Mouse (Mus musculus) skeletal muscle tissue, adult 2 months (tissue): ENCODE measurements around the gene 1810055G02Rik.

Experiments
- DNase-seq: peaks from one replicate; pipeline ENCODE4 v3.0.0-alpha.2; 2012; ENCODE audit warnings: low read depth, low spot score

1810055G02Rik gene

GRCm38 (mm10) chr19:3708078-3709012 lies at the start of gene 1810055G02Rik:
Gene 1810055G02Rik (plus strand): TSS chr19:3708293.
- DNase-seq, result peak; percentile 99

GRCm38 (mm10) chr19:3665510-3665909 lies 42.6 kb upstream of the 1810055G02Rik start:
- DNase-seq, result no peak

- DNase-seq, result no peak
Measured at GRCm38 (mm10) chr19:3666632-3667031, 41.5 kb upstream of the 1810055G02Rik start.

- DNase-seq, result no peak
Measured at GRCm38 (mm10) chr19:3667155-3667895, 40.8 kb upstream of the 1810055G02Rik start.

- no peak for DNase-seq
Measured at GRCm38 (mm10) chr19:3667979-3668378, 40.1 kb upstream of the 1810055G02Rik start.

- no peak for DNase-seq
Measured at GRCm38 (mm10) chr19:3668551-3668950, 39.5 kb upstream of the 1810055G02Rik start.

- DNase-seq, result no peak
Measured at GRCm38 (mm10) chr19:3669100-3669499, 39.0 kb upstream of the 1810055G02Rik start.

- DNase-seq, result no peak
Measured at GRCm38 (mm10) chr19:3673149-3673548, 34.9 kb upstream of the 1810055G02Rik start.

- peak; percentile 62 for DNase-seq
Measured at GRCm38 (mm10) chr19:3674122-3674855, 33.8 kb upstream of the 1810055G02Rik start.

- no peak for DNase-seq
Measured at GRCm38 (mm10) chr19:3680732-3681131, 27.4 kb upstream of the 1810055G02Rik start.

- DNase-seq, result peak; percentile 87
Measured at GRCm38 (mm10) chr19:3681310-3681934, 26.7 kb upstream of the 1810055G02Rik start.

GRCm38 (mm10) chr19:3684414-3684813 lies 23.7 kb upstream of the 1810055G02Rik start:
- no peak for DNase-seq

- no peak for DNase-seq
Measured at GRCm38 (mm10) chr19:3684957-3685580, 23.0 kb upstream of the 1810055G02Rik start.

- no peak for DNase-seq
Measured at GRCm38 (mm10) chr19:3685611-3686214, 22.4 kb upstream of the 1810055G02Rik start.

- DNase-seq, result no peak
Measured at GRCm38 (mm10) chr19:3686215-3686894, 21.7 kb upstream of the 1810055G02Rik start, which contains the start of gene Lrp5. Gene Lrp5 (minus strand): TSS chr19:3686564.

- DNase-seq, result no peak
Measured at GRCm38 (mm10) chr19:3687676-3688171, 20.4 kb upstream of the 1810055G02Rik start.

- DNase-seq, result peak; percentile 77
Measured at GRCm38 (mm10) chr19:3691337-3691736, 16.8 kb upstream of the 1810055G02Rik start.

GRCm38 (mm10) chr19:3692414-3693145 lies 15.5 kb upstream of the 1810055G02Rik start:
- no peak for DNase-seq

- DNase-seq, result no peak
Measured at GRCm38 (mm10) chr19:3694476-3694875, 13.6 kb upstream of the 1810055G02Rik start.
